Mouse (Mus musculus) bone marrow, adult 2 months (tissue): ENCODE results near the gene Dhrs7b. TPM values are rescaled to one million over a fixed set of nuclear protein-coding genes. Genes with fewer than 3 reads are reported as not detected.

Source experiments
- H3K27ac ChIP-seq: fragments of 200-500 bp; 2 replicates; pipeline ENCODE4 v1.5.1; 2012; ENCODE audit warnings: low read depth, mild to moderate bottlenecking, control low read depth, inconsistent platforms, low read length; ENCODE audit not compliant: control insufficient read depth, poor library complexity, insufficient read depth
- H3K4me1 ChIP-seq: fragments of 200-500 bp; 2 replicates; pipeline ENCODE4 v1.6.1; 2011; ENCODE audit warnings: low read length; ENCODE audit not compliant: control insufficient read depth, insufficient read depth
- H3K4me3 ChIP-seq: fragments of 200-500 bp; replicated peaks from 2 replicates; pipeline ENCODE3; 2011; ENCODE audit warnings: mild to moderate bottlenecking, low read depth, low read length, control low read depth; ENCODE audit not compliant: control insufficient read depth
- CTCF ChIP-seq: fragments of 200-500 bp; IDR thresholded peaks from 2 replicates; pipeline ENCODE4 v1.5.1; 2011; ENCODE audit warnings: low read length, control low read depth; ENCODE audit not compliant: control insufficient read depth, insufficient read depth
- POLR2A ChIP-seq: fragments of 200-500 bp; IDR thresholded peaks from 2 replicates; pipeline ENCODE4 v1.6.1; 2011; ENCODE audit warnings: low read depth, mild to moderate bottlenecking, control low read depth, low read length, borderline replicate concordance; ENCODE audit not compliant: control insufficient read depth
- WGBS: fragments of 180-500 bp; shearing (Covaris S2); methylation state at CpG from one replicate; pipeline ENCODE4 v1.1.7; 2018; 5-methylcytosine and 5-hydroxymethylcytosine counted together
- polyA plus RNA-seq: library from polyadenylated mRNA; stranded (reverse); fragments of >200 nt; gene quantifications from 2 replicates; pipeline ENCODE4 v1.2.4, GENCODE M21; 2011; ENCODE audit warnings: low replicate concordance; ENCODE audit not compliant: missing spikeins, insufficient read depth, insufficient read length

Gene Dhrs7b
- polyA plus RNA-seq, 1 experiment, result 14.5 TPM

DNA sequence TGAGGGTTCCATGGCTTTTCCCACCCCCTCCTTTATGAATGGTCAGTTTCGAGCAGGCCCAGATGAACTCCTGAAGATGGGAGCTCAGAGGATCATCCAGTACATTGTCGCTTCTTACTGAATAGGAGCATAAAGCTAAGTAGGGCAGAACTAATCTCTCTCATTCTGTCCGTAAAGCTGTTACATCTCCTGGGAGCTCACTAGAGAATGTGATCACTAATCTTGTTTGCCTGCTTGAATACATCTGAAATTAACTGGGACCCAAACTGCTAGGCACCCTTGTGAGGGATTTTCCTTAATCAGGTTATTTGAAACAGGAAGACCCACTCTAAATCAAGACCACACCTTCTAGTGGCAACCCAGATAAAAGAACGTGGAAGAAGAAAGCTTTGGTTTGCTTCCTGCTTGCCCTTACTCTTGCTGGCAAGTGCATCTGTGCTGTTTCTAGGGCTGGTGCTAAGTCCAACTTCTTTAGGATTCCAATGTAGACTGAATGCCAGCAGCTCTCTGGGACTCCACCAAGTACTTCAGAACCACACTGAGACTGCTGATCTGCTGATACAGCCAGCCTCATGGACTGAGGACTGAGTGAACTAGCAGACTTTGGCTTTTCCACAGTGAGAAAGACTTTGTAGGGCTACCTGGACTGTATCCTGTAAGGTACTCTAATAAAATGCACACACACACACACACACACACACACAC lies 3.0 kb upstream of the Dhrs7b start:
- Histone ChIP-seq H3K4me1 (no peaks in the 10 kb centered on the region; the same call in 1 of the 2 replicates), H3K4me3 (no peak overlapping the region), H3K27ac (no peak overlapping the region)
- TF ChIP-seq POLR2A (no peak), CTCF (no peak)
- 57% methylated on average over 4 of the region's 4 CpGs for WGBS

DNA sequence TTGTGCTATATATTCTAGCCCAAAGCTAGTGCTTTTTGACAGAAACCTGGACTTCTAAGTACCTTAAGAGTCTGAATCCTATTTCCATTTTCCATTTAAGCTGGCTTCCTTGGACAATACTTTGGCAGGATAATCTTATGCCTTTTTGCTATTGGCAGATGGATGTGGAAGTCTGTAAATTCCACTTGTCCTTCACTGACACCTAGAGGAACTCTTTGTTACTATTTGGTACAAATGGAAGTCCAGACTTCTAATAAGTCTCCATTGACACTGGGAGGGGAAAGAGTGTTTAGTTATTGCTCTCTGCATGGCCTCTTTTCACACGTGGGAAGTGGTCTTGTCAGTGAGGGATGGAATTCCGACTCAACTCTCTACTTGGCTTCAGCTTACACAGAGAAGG lies 1.5 kb upstream of the Dhrs7b start:
- TF ChIP-seq POLR2A (no peak), CTCF (no peak)
- Histone ChIP-seq H3K4me3 (no peak overlapping the region), H3K27ac (no peak overlapping the region), H3K4me1 (no peaks in the 10 kb centered on the region; the same call in 1 of the 2 replicates)
- WGBS, result 20% methylated on average over 2 of the region's 2 CpGs

DNA sequence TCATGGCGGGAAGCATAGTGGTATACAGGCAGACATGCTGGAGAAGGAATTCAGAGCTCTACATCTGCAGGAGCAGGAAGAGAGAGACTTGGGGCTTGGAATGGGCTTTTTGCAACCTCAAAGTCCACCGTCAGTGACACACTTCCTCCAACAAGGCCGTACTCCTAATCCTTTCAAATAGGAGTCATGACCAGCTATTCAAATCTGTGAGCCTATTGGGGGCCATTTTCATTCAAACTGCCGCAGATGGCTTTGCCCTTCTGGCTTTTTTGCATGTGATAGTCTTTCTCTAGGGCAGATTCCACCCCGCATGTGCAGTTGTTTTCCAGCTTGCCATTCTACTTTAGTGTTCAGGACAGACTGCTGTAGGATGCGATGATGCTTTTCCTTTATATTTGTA lies 6.5 kb downstream of the Dhrs7b start:
- no peak overlapping the region for H3K4me3 ChIP-seq
- WGBS, result 87% methylated on average over 6 of the region's 6 CpGs
- peaks cover 3% of the 10 kb centered on the region; the same call in 1 of the 2 replicates for H3K4me1 ChIP-seq
- H3K27ac ChIP-seq, result no peak overlapping the region
- TF ChIP-seq POLR2A (no peak), CTCF (no peak)

DNA sequence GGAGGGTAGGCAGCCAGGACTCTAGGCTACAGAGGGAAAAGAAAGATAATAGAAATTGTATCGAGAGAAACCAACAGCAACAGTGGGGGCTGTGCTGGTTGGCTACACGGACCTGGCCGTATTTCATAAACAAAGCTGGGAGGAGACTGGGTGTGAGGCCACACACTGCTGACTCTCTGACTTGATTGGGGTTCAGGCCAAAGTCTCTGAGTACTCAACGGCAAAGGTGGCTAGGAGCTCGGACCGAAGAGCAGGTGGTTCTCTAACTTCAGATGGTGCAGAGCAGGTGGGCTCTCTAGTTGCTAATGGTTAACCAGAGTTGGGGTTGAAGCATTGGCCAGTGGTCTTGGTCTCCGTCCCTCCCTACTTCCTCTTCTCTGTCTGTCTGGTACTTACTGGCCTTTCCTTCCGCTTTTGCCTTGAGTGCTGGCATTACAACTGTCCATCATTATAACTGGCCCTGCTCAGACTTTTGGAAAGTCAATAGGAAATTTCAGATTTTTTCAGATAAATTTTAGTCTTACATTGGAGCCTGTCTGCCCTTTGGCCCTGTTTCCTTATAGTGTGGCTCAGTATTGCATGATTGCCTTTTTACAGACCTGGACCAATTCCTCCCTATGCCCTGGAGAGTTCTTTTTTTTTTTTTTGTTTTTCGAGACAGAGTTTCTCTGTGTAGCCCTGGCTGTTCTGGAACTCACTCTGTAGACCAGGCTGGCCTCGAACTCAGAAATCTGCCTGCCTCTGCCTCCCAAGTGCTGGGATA lies 7.4 kb downstream of the Dhrs7b start:
- Histone ChIP-seq H3K4me1 (peaks cover 3% of the 10 kb centered on the region; the same call in 1 of the 2 replicates), H3K27ac (peak overlapping the region; percentile 62), H3K4me3 (no peak overlapping the region)
- TF ChIP-seq CTCF (no peak), POLR2A (no peak)
- WGBS, result 56% methylated on average over 10 of the region's 10 CpGs

DNA sequence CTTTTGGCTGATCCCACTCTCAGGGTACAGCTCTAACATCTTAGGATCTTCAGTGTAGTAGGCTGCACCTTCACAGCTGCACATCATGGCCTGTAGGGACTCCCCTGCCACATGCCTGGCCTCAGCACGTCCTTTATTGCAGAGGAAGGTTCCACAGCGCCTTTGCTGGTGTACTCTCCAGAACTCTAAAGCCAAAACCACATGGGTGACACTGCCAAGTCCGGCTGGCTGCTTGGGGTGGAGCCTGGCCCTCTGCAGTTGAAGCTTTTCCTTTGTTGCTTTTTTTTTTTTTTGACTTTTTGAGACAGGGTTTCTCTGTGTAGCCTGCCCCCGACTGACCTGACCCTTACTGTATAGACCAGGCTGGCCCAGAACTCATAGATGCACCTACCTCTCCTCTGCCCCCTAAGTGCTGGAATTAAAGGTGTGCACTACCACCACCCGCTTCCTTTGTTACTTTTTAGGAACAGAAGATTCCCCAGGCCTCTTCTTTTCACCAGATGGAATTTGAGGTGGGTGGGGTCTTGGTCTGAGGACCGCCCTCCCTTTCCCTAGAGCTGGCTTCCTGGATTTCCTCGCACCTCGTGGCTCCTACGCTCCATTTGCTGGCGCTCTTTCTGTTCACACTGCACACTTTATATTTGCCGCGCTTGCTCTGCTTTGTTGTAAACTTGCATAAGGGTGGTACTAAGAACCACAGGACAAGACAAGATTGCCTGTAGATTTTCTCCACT lies 11.2 kb downstream of the Dhrs7b start:
- H3K4me3 ChIP-seq, result no peak overlapping the region
- H3K27ac ChIP-seq, result no peak overlapping the region
- H3K4me1 ChIP-seq, result peaks cover 3% of the 10 kb centered on the region; the same call in 1 of the 2 replicates
- TF ChIP-seq POLR2A (no peak), CTCF (no peak)
- WGBS, result 59% methylated on average over 12 of the region's 12 CpGs

DNA sequence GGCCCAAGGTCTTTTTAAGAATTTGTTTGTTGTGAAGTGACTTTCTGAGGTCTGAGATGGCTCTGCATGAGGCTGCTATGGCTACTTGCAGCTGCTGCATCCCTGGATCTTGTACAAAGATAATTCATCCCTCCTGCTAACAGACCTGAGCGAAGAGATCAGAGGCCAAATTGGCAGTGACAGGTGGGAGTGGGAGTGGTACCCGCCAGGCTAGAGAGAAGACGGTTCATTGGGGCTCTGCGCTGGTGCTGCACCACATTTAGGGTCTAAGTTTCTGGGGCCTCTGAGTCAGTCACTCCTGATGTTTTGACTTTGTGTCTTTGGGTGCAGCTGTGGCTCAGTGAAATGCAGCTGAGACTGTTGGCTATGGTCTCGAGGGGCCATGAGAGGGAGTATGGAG lies 13.0 kb downstream of the Dhrs7b start:
- H3K27ac ChIP-seq, result no peak overlapping the region
- no peak overlapping the region for H3K4me3 ChIP-seq
- WGBS, result 88% methylated on average over 5 of the region's 5 CpGs
- H3K4me1 ChIP-seq, result peaks cover 3% of the 10 kb centered on the region; the same call in 1 of the 2 replicates
- no peak for TF ChIP-seq POLR2A
- TF ChIP-seq CTCF, result no peak

DNA sequence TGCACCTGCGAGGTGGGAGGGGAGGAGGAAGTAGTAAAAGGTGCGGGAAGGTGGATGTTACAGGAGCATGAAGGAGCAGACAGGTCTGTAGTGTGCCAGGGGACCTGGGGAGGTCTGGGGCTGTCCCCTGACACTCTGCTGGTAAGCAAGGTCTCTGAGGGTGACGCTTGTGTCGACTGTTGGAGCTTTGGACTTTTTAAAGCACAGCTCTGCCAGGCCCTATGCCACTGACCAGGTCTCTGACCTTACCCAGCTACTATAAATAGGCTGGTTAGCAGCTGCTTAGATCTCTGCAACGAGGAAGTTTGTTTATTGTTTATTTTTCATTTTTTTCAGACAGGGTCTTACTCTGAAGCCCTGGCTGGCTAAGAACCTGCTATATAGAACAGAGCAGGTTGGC lies 15.0 kb downstream of the Dhrs7b start:
- Histone ChIP-seq H3K4me1 (no peaks in the 10 kb centered on the region), H3K27ac (no peak overlapping the region), H3K4me3 (no peak overlapping the region)
- TF ChIP-seq CTCF (no peak), POLR2A (no peak)
- WGBS, result 88% methylated on average over 5 of the region's 5 CpGs

DNA sequence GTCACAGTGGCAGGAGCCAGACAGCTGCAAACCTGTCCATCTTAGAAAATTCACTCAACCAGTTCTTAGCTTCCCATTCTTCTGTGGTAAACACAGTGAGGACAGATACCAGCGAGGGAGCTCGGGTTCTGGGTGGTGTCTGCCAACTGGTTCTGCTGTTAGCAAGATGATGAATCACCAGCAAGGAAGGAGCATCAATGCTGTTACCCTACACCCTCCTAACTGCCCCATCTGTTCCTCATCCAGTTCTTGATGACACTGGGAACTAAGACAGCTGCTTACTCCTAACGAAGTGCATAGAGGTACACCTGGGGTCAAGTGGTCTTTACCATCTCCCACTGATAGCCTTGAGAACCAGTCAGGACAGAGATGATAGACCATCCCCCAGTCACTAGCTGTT lies 26.2 kb downstream of the Dhrs7b start:
- Histone ChIP-seq H3K27ac (no peak overlapping the region), H3K4me3 (no peak overlapping the region), H3K4me1 (no peaks in the 10 kb centered on the region)
- no peak for TF ChIP-seq POLR2A
- TF ChIP-seq CTCF, result no peak
- WGBS, result 73% methylated on average over 3 of the region's 3 CpGs
